Mouse (Mus musculus): Measurements from ENCODE around the gene Klkb1. TPM values are rescaled to one million over a fixed set of nuclear protein-coding genes. Genes with fewer than 3 reads are reported as not detected.

Gene Klkb1
- polyA plus RNA-seq, 1 experiment from 2014 or later: 0.08 TPM

DNA sequence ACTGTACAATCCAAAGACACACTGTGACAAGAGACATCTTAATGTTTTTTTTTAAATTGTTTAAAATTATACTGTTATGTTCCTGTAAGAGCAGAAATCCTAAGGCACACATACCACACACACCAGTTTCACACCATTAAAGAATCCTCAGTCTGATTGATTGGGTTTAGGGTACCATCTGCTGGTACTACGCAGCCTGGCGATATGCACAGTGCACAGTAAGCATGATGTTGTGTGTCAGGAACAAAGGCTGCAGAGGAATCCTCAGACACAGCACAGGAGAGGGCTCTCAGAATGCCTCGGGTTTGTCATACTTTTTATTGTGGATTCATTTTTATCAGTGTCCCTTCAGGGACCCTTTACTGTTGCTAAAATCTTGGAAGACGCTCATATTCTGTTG, 20.3 kb downstream of the Klkb1 start:
- H3K4me1 ChIP-seq (replicated peaks; ENCODE audit: insufficient read depth, low read length): no peaks in the 10 kb centered on the region
- no peak overlapping the region for H3K27ac ChIP-seq
- no peaks in the 10 kb centered on the region for H3K27me3 ChIP-seq (ENCODE audit: insufficient read depth, low read length)
- 81% methylated on average over 4 of the region's 4 CpGs for WGBS
- no peak for TF ChIP-seq CTCF (IDR thresholded peaks at IDR 0.05; ENCODE audit: low read depth)
- no peaks in the 10 kb centered on the region for H3K36me3 ChIP-seq (ENCODE audit: insufficient read depth, low read length)
- H3K4me3 ChIP-seq (replicated peaks; ENCODE audit: low read depth, low read length): no peak overlapping the region
- H3K9ac ChIP-seq (ENCODE audit: low read depth, low read length): no peak overlapping the region
- no peak for ATAC-seq (replicated peaks; ENCODE audit: low FRiP score, low read depth)
- no peaks in the 10 kb centered on the region for H3K9me3 ChIP-seq (replicated peaks; ENCODE audit: low read length)
- no peak for DNase-seq (ENCODE audit: low spot score)
- H3K4me2 ChIP-seq (ENCODE audit: low read length): no peak overlapping the region

DNA sequence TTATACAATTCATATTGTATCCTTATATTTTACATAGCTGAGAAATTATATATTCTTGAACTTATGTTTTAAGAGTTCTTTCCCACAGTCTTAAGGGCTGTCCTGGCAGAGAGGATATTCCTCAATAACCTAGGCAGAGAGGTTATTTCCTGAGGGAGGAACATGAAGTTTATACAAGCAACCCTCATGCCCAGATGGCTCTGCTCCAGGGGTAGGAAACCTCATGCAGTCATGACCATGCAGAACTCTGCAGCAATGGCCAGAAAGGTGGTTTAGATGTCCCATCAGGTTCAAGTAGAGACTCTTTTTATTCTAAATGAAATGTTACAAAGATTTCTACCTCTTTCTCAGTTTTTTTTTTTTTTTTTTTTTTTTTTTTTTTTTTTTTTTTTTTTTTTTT, 25.6 kb downstream of the Klkb1 start:
- H3K27me3 ChIP-seq (ENCODE audit: insufficient read depth, low read length): no peaks in the 10 kb centered on the region
- no peaks in the 10 kb centered on the region for H3K9me3 ChIP-seq (replicated peaks; ENCODE audit: low read length)
- no peak for TF ChIP-seq CTCF (IDR thresholded peaks at IDR 0.05; ENCODE audit: low read depth)
- H3K4me2 ChIP-seq (ENCODE audit: low read length): no peak overlapping the region
- no peaks in the 10 kb centered on the region for H3K36me3 ChIP-seq (ENCODE audit: insufficient read depth, low read length)
- no peak for DNase-seq (ENCODE audit: low spot score)
- ATAC-seq (replicated peaks; ENCODE audit: low FRiP score, low read depth): no peak
- no peaks in the 10 kb centered on the region for H3K4me1 ChIP-seq (replicated peaks; ENCODE audit: insufficient read depth, low read length)
- no peak overlapping the region for H3K27ac ChIP-seq
- H3K4me3 ChIP-seq (replicated peaks; ENCODE audit: low read depth, low read length): no peak overlapping the region
- no peak overlapping the region for H3K9ac ChIP-seq (ENCODE audit: low read depth, low read length)

DNA sequence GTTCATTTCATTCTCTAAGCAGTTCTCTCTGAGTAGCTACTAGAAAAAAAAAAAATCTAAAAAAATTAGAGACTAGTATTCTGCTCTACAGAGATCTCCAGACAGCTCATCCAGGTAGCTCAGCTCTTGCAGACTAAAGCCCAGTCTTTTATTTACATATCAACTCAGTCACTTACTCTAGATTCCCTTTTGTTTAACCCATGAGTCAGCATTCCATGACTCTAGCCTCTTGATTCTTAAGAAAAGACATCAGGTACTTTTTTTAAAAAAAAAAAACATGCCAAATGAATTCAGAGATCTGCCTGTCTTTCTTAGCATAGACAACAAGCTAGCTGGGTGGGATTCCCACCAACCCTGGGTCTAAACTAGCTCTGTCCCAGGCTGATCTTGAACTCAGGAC, 26.2 kb downstream of the Klkb1 start:
- no peaks in the 10 kb centered on the region for H3K27me3 ChIP-seq (ENCODE audit: insufficient read depth, low read length)
- H3K4me3 ChIP-seq (replicated peaks; ENCODE audit: low read depth, low read length): no peak overlapping the region
- no peak overlapping the region for H3K9ac ChIP-seq (ENCODE audit: low read depth, low read length)
- H3K27ac ChIP-seq: no peak overlapping the region
- TF ChIP-seq CTCF (IDR thresholded peaks at IDR 0.05; ENCODE audit: low read depth): no peak
- no peaks in the 10 kb centered on the region for H3K36me3 ChIP-seq (ENCODE audit: insufficient read depth, low read length)
- ATAC-seq (replicated peaks; ENCODE audit: low FRiP score, low read depth): no peak
- DNase-seq (ENCODE audit: low spot score): no peak
- H3K4me1 ChIP-seq (replicated peaks; ENCODE audit: insufficient read depth, low read length): no peaks in the 10 kb centered on the region
- no peak overlapping the region for H3K4me2 ChIP-seq (ENCODE audit: low read length)
- no peaks in the 10 kb centered on the region for H3K9me3 ChIP-seq (replicated peaks; ENCODE audit: low read length)

DNA sequence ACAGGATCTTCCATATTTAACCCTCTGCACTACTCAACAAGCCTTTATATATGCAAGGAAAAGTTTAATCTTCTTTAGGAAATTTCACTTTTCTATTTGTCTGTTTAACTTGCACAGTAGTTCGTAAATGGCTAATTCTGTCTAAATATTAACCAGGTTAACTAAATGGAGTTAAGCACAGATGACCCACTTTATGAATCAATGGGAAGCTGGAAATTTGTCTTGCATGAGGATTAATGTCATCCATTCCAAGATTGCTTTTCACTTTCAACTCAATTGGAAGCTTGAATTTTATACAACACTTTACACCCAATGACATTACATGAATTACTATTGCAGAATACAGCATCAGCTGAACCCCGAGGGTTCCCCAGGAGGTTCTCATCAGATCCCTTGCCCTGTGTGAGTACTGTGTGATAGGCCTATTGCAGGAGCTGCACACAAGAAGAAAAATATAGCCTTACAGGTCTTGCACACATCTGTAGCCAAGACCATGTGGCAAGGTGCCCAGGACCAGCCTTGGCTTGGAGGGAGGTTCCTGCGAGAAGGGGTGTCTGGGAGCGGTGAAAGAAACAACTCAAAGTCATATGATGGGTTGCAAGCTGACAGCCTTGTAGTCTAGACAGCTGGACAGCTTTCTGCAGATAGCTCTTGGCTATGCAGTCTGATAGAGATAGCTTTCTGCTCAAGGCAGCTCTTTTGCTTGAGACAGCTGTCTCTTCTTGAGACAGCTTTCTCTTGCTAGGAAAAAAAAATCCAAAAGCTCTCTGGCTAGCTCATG, 26.9 kb downstream of the Klkb1 start:
- Histone ChIP-seq H3K27ac (no peak overlapping the region), H3K4me1 (replicated peaks; ENCODE audit: insufficient read depth, low read length) (no peaks in the 10 kb centered on the region), H3K9me3 (replicated peaks; ENCODE audit: low read length) (no peaks in the 10 kb centered on the region), H3K9ac (ENCODE audit: low read depth, low read length) (no peak overlapping the region), H3K27me3 (ENCODE audit: insufficient read depth, low read length) (no peaks in the 10 kb centered on the region), H3K4me2 (ENCODE audit: low read length) (no peak overlapping the region), H3K4me3 (replicated peaks; ENCODE audit: low read depth, low read length) (no peak overlapping the region), H3K36me3 (ENCODE audit: insufficient read depth, low read length) (no peaks in the 10 kb centered on the region)
- TF ChIP-seq CTCF (IDR thresholded peaks at IDR 0.05; ENCODE audit: low read depth): no peak
- no peak for DNase-seq (ENCODE audit: low spot score)
- 60% methylated on average over 4 of the region's 4 CpGs for WGBS
- no peak for ATAC-seq (replicated peaks; ENCODE audit: low FRiP score, low read depth)

DNA sequence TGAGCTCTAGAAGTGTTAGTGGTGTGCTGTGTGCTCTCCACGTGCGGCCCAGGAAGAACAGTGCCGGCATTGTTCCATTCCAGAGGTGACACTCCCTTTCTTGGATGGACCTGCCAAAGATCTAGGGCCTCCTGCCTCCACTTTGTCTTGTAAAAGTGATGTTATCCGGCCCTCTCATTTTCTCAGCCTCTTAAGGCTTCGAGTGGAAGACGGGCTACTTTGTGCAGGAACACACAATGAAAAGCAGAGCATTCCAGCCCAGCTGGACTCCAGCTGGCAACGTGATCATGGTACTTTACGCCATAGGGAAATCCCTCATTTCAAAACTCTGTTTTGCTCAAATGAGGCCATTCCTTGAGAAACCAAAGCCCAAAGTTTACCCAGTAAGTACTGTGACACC, 27.7 kb downstream of the Klkb1 start:
- no peaks in the 10 kb centered on the region for H3K4me1 ChIP-seq (replicated peaks; ENCODE audit: insufficient read depth, low read length)
- no peak for ATAC-seq (replicated peaks; ENCODE audit: low FRiP score, low read depth)
- H3K4me2 ChIP-seq (ENCODE audit: low read length): no peak overlapping the region
- H3K36me3 ChIP-seq (ENCODE audit: insufficient read depth, low read length): no peaks in the 10 kb centered on the region
- no peaks in the 10 kb centered on the region for H3K9me3 ChIP-seq (replicated peaks; ENCODE audit: low read length)
- no peak overlapping the region for H3K9ac ChIP-seq (ENCODE audit: low read depth, low read length)
- no peaks in the 10 kb centered on the region for H3K27me3 ChIP-seq (ENCODE audit: insufficient read depth, low read length)
- WGBS: 75% methylated on average over 8 of the region's 8 CpGs
- no peak for DNase-seq (ENCODE audit: low spot score)
- H3K4me3 ChIP-seq (replicated peaks; ENCODE audit: low read depth, low read length): no peak overlapping the region
- TF ChIP-seq CTCF (IDR thresholded peaks at IDR 0.05; ENCODE audit: low read depth): no peak
- no peak overlapping the region for H3K27ac ChIP-seq

- Histone ChIP-seq H3K27ac (no peak overlapping the region), H3K9ac (ENCODE audit: low read depth, low read length) (no peak overlapping the region), H3K36me3 (ENCODE audit: insufficient read depth, low read length) (no peaks in the 10 kb centered on the region), H3K4me3 (replicated peaks; ENCODE audit: low read depth, low read length) (no peak overlapping the region), H3K4me1 (replicated peaks; ENCODE audit: insufficient read depth, low read length) (no peaks in the 10 kb centered on the region), H3K4me2 (ENCODE audit: low read length) (no peak overlapping the region), H3K9me3 (replicated peaks; ENCODE audit: low read length) (no peaks in the 10 kb centered on the region), H3K27me3 (ENCODE audit: insufficient read depth, low read length) (no peaks in the 10 kb centered on the region)
- 80% methylated on average over 4 of the region's 4 CpGs for WGBS
- ATAC-seq (replicated peaks; ENCODE audit: low FRiP score, low read depth) (no peak), DNase-seq (ENCODE audit: low spot score) (no peak)
- no peak for TF ChIP-seq CTCF (IDR thresholded peaks at IDR 0.05; ENCODE audit: low read depth)
Measured at GRCm38 (mm10) chr8:45264918-45265317, 29.7 kb downstream of the Klkb1 start.

DNA sequence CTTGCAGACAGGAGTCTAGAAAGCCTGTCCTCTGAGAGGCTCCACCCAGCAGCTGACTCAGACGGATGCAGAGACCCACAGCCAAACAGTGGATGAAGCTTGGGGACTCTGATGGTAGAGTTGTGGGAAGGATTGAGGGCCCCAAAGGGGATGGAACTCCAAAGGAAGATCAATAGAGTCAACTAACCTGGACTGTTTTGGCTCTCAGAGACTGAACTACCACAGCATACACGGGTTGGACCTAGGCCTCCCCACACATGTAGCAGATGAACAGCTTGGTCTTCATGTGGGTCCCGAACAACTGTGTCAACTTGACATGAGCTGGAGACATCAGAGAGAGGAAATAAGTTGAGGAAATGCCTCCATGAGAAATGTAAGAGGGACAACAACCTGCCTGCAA, 31.8 kb downstream of the Klkb1 start:
- Histone ChIP-seq H3K4me3 (replicated peaks; ENCODE audit: low read depth, low read length) (no peak overlapping the region), H3K27ac (no peak overlapping the region), H3K4me2 (ENCODE audit: low read length) (no peak overlapping the region), H3K36me3 (ENCODE audit: insufficient read depth, low read length) (no peaks in the 10 kb centered on the region), H3K27me3 (ENCODE audit: insufficient read depth, low read length) (no peaks in the 10 kb centered on the region), H3K9ac (ENCODE audit: low read depth, low read length) (no peak overlapping the region), H3K4me1 (replicated peaks; ENCODE audit: insufficient read depth, low read length) (no peaks in the 10 kb centered on the region), H3K9me3 (replicated peaks; ENCODE audit: low read length) (no peaks in the 10 kb centered on the region)
- ATAC-seq (replicated peaks; ENCODE audit: low FRiP score, low read depth) (no peak), DNase-seq (ENCODE audit: low spot score) (no peak)
- TF ChIP-seq CTCF (IDR thresholded peaks at IDR 0.05; ENCODE audit: low read depth): no peak
- 84% methylated on average over 3 of the region's 3 CpGs for WGBS
